Mouse (Mus musculus) intestine, embryonic 14.5 days (tissue): ENCODE data around the gene Atp5s. TPM values are rescaled to one million over a fixed set of nuclear protein-coding genes. Genes with fewer than 3 reads are reported as not detected.

ENCODE experiments used
- ATAC-seq: fragments of 200-750 bp; cut with Nextera tagmentation; replicated peaks from 2 replicates; pipeline ENCODE4 v1.8.0; 2017; ENCODE audit warnings: low read depth, moderate number of reproducible peaks, moderate TSS enrichment, moderate library complexity; ENCODE audit not compliant: low FRiP score, low TSS enrichment
- DNase-seq: peaks from one replicate; pipeline ENCODE4 v3.0.0-alpha.2; 2018; ENCODE audit warnings: low spot score
- H3K27ac ChIP-seq: fragments of 300-500 bp; sonication (generic); 2 replicates; pipeline ENCODE4 v1.5.1; 2014; ENCODE audit warnings: low read depth, mild to moderate bottlenecking, control low read depth
- H3K27me3 ChIP-seq: fragments of 300-500 bp; sonication (generic); replicated peaks from 2 replicates; pipeline ENCODE4 v1.6.1; 2014; ENCODE audit warnings: low read length, control low read depth; ENCODE audit not compliant: control insufficient read depth, insufficient read depth
- H3K36me3 ChIP-seq: fragments of 300-500 bp; sonication (generic); 2 replicates; pipeline ENCODE4 v1.6.1; 2014; ENCODE audit warnings: low read length, control low read depth; ENCODE audit not compliant: control insufficient read depth, insufficient read depth
- H3K4me1 ChIP-seq: fragments of 300-500 bp; sonication (generic); replicated peaks from 2 replicates; pipeline ENCODE4 v1.6.1; 2014; ENCODE audit warnings: low read length, control low read depth, mixed read lengths; ENCODE audit not compliant: control insufficient read depth, insufficient read depth
- H3K4me2 ChIP-seq: fragments of 300-500 bp; sonication (generic); 2 replicates; pipeline ENCODE4 v1.6.1; 2014; ENCODE audit warnings: low read length
- H3K4me3 ChIP-seq: fragments of 300-500 bp; sonication (generic); 2 replicates; pipeline ENCODE4 v1.5.1; 2014; ENCODE audit warnings: low read depth, low read length, control low read depth, mixed read lengths
- H3K9ac ChIP-seq: fragments of 300-500 bp; sonication (generic); 2 replicates; pipeline ENCODE4 v1.6.1; 2014; ENCODE audit warnings: mild to moderate bottlenecking, low read length
- H3K9me3 ChIP-seq: fragments of 300-500 bp; sonication (generic); 2 replicates; pipeline ENCODE4 v1.6.1; 2016; ENCODE audit warnings: low read length, control low read depth; ENCODE audit not compliant: control insufficient read depth
- WGBS: fragments of 180-500 bp; shearing (Covaris S2); extraction: QIAGEN DNeasy Blood & Tissue Kit; methylation state at CpG from one replicate; pipeline ENCODE4 v1.1.7; 2014; 5-methylcytosine and 5-hydroxymethylcytosine counted together
- polyA plus RNA-seq: library from polyadenylated mRNA; unstranded; fragments of >200 nt; fragmentation: Nextera tagmentation; extraction: Ambion mirVana; gene quantifications from 2 replicates; pipeline ENCODE4 v1.2.1, GENCODE M21; 2014

The Atp5s gene
- polyA plus RNA-seq, 1 experiment from 2014 or later = 33.3 TPM

GRCm38 (mm10) chr12:69761603-69762002, 36.9 kb downstream of the Atp5s start:
- no peak for ATAC-seq
- WGBS = 71% methylated on average over 2 of the region's 2 CpGs
- no peak overlapping the region for H3K27ac ChIP-seq

GRCm38 (mm10) chr12:69765543-69765942, 40.8 kb downstream of the Atp5s start:
- 60% methylated on average over 9 of the region's 9 CpGs for WGBS
- no peaks in the 10 kb centered on the region; the same call in 1 of the 2 replicates for H3K4me1 ChIP-seq
- no peak overlapping the region for H3K4me3 ChIP-seq
- H3K9ac ChIP-seq = no peak overlapping the region
- H3K9me3 ChIP-seq = no peaks in the 10 kb centered on the region
- DNase-seq (no peak), ATAC-seq (no peak)
- H3K4me2 ChIP-seq = no peak overlapping the region
- no peak overlapping the region for H3K27ac ChIP-seq
- H3K36me3 ChIP-seq = no peaks in the 10 kb centered on the region
- no peaks in the 10 kb centered on the region for H3K27me3 ChIP-seq

More at GRCm38 (mm10) chr12:69761603-69762002, 36.9 kb downstream of the Atp5s start:
- Histone ChIP-seq H3K4me1 (peaks cover 22% of the 10 kb centered on the region), H3K4me3 (no peak overlapping the region), H3K9ac (no peak overlapping the region), H3K36me3 (no peaks in the 10 kb centered on the region), H3K9me3 (no peaks in the 10 kb centered on the region), H3K4me2 (no peak overlapping the region), H3K27me3 (no peaks in the 10 kb centered on the region)
- DNase-seq = no peak

GRCm38 (mm10) chr12:69766185-69766904, 41.6 kb downstream of the Atp5s start:
- Histone ChIP-seq H3K4me2 (no peak overlapping the region), H3K4me1 (no peaks in the 10 kb centered on the region; the same call in 1 of the 2 replicates), H3K36me3 (no peaks in the 10 kb centered on the region), H3K27me3 (no peaks in the 10 kb centered on the region), H3K9ac (no peak overlapping the region), H3K4me3 (no peak overlapping the region), H3K9me3 (no peaks in the 10 kb centered on the region), H3K27ac (no peak overlapping the region)
- WGBS = 68% methylated on average over 10 of the region's 10 CpGs
- ATAC-seq (no peak), DNase-seq (no peak)

- H3K36me3 ChIP-seq = no peaks in the 10 kb centered on the region
- no peak overlapping the region for H3K9ac ChIP-seq
- H3K27ac ChIP-seq = no peak overlapping the region
- no peak for DNase-seq
- no peaks in the 10 kb centered on the region; the same call in 1 of the 2 replicates for H3K4me1 ChIP-seq
- WGBS = 56% methylated on average over 9 of the region's 9 CpGs
- no peak for ATAC-seq
- no peak overlapping the region for H3K4me2 ChIP-seq
- no peak overlapping the region for H3K4me3 ChIP-seq
- no peaks in the 10 kb centered on the region for H3K27me3 ChIP-seq
- no peaks in the 10 kb centered on the region for H3K9me3 ChIP-seq
Measured at GRCm38 (mm10) chr12:69767476-69768258, 42.9 kb downstream of the Atp5s start.

GRCm38 (mm10) chr12:69768841-69769240, 44.1 kb downstream of the Atp5s start:
- no peaks in the 10 kb centered on the region for H3K36me3 ChIP-seq
- WGBS = 72% methylated on average over 2 of the region's 2 CpGs
- H3K9ac ChIP-seq = no peak overlapping the region
- H3K4me2 ChIP-seq = no peak overlapping the region
- H3K27ac ChIP-seq = no peak overlapping the region
- DNase-seq = no peak
- no peak for ATAC-seq
- no peaks in the 10 kb centered on the region for H3K9me3 ChIP-seq
- H3K27me3 ChIP-seq = no peaks in the 10 kb centered on the region
- H3K4me1 ChIP-seq = no peaks in the 10 kb centered on the region; the same call in 1 of the 2 replicates
- no peak overlapping the region for H3K4me3 ChIP-seq

- ATAC-seq = no peak
- Histone ChIP-seq H3K27me3 (no peaks in the 10 kb centered on the region), H3K9me3 (no peaks in the 10 kb centered on the region), H3K9ac (no peak overlapping the region), H3K27ac (no peak overlapping the region), H3K4me2 (no peak overlapping the region), H3K4me3 (no peak overlapping the region), H3K36me3 (no peaks in the 10 kb centered on the region), H3K4me1 (0 out of 2 replicates have a peak, but pooled peaks cover 5% of the 10 kb centered on the region)
- WGBS = 54% methylated on average over 11 of the region's 11 CpGs
- DNase-seq = no peak
Measured at GRCm38 (mm10) chr12:69776607-69777340, 52.0 kb downstream of the Atp5s start.

- WGBS = 78% methylated on average over 6 of the region's 6 CpGs
- H3K36me3 ChIP-seq = no peaks in the 10 kb centered on the region
- no peaks in the 10 kb centered on the region for H3K27me3 ChIP-seq
- DNase-seq = no peak
- no peak for ATAC-seq
- no peak overlapping the region for H3K4me2 ChIP-seq
- H3K4me1 ChIP-seq = 0 out of 2 replicates have a peak, but pooled peaks cover 8% of the 10 kb centered on the region
- no peak overlapping the region for H3K4me3 ChIP-seq
- H3K9ac ChIP-seq = no peak overlapping the region
- H3K27ac ChIP-seq = no peak overlapping the region
- no peaks in the 10 kb centered on the region for H3K9me3 ChIP-seq
Measured at GRCm38 (mm10) chr12:69777341-69777730, 52.6 kb downstream of the Atp5s start.

GRCm38 (mm10) chr12:69777957-69778356, 53.2 kb downstream of the Atp5s start:
- 67% methylated on average over 2 of the region's 2 CpGs for WGBS
- no peak overlapping the region for H3K4me2 ChIP-seq
- H3K36me3 ChIP-seq = no peaks in the 10 kb centered on the region
- H3K27me3 ChIP-seq = no peaks in the 10 kb centered on the region
- H3K4me1 ChIP-seq = 0 out of 2 replicates have a peak, but pooled peaks cover 8% of the 10 kb centered on the region
- no peak overlapping the region for H3K4me3 ChIP-seq
- H3K9ac ChIP-seq = no peak overlapping the region
- no peak for ATAC-seq
- DNase-seq = no peak
- H3K9me3 ChIP-seq = no peaks in the 10 kb centered on the region
- no peak overlapping the region for H3K27ac ChIP-seq
